Mouse (Mus musculus) CH12.LX (cell line): ENCODE data around the gene Macrod2.

Experiments used
- MEF2A ChIP-seq: IDR thresholded peaks from 2 replicates; pipeline ENCODE4 v1.6.1; 2014; ENCODE audit warnings: low read depth, mild to moderate bottlenecking, inconsistent platforms, low read length, improper control_type of control experiment, borderline replicate concordance
- PAX5 ChIP-seq: IDR thresholded peaks from 2 replicates; pipeline ENCODE4 v1.6.1; 2012; ENCODE audit warnings: low read length, inconsistent platforms, mixed read lengths

GRCm38 (mm10) chr2:141315349-141315748 lies 920.2 kb downstream of the Macrod2 start:
- no peak for TF ChIP-seq MEF2A
- TF ChIP-seq PAX5 = no peak
